Mouse (Mus musculus) CH12.LX (cell line): ENCODE results near the gene Otud3. TPM values are rescaled to one million over a fixed set of nuclear protein-coding genes. Genes with fewer than 3 reads are reported as not detected.
A peak's percentile ranks its signal among the peaks of the same experiment; 100 is the strongest.

ENCODE experiments used
- DNase-seq: peaks from one replicate; pipeline ENCODE4 v3.0.0-alpha.2; 2013; ENCODE audit errors: extremely low read depth
- H3K27ac ChIP-seq: 2 replicates; pipeline ENCODE4 v1.5.1; 2012; ENCODE audit warnings: low read depth, mild to moderate bottlenecking, control low read depth, moderate library complexity; ENCODE audit not compliant: insufficient read depth
- H3K27me3 ChIP-seq: replicated peaks from 2 replicates; pipeline ENCODE3; 2012; ENCODE audit warnings: inconsistent platforms
- H3K36me3 ChIP-seq, 2 experiments: replicated peaks in 1 of 2; 2 replicates each; pipeline versions ENCODE3 to v1.6.1; 2012; ENCODE audit warnings: inconsistent platforms in 1 of 2, low read length in 1 of 2, mild to moderate bottlenecking in 1 of 2, mixed read lengths in 1 of 2, moderate library complexity in 1 of 2; ENCODE audit not compliant: control insufficient read depth in 1 of 2, insufficient read depth in 1 of 2
- H3K4me1 ChIP-seq, 2 experiments: 2 replicates each; pipeline ENCODE4 v1.6.1; 2012; ENCODE audit warnings: inconsistent platforms in 1 of 2, moderate library complexity in 1 of 2; ENCODE audit not compliant: insufficient read depth in 2 of 2, control insufficient read depth in 1 of 2
- H3K4me2 ChIP-seq: 2 replicates; pipeline ENCODE4 v1.6.1; 2012; ENCODE audit warnings: low read depth, mild to moderate bottlenecking, control low read depth; ENCODE audit not compliant: poor library complexity, insufficient read depth, severe bottlenecking
- H3K4me3 ChIP-seq, 3 experiments: fragments of 150-350 bp in 1 of 3; sonication (generic) in 1 of 3; replicated peaks in 1 of 3; 2 replicates each; pipeline versions ENCODE3 to v1.5.1; 2011 to 2012; ENCODE audit warnings: low read depth in 2 of 3, low read length in 2 of 3, mild to moderate bottlenecking in 2 of 3, moderate library complexity in 2 of 3, control low read depth in 1 of 3, improper control_type of control experiment in 1 of 3, inconsistent platforms in 1 of 3, mixed read lengths in 1 of 3; ENCODE audit not compliant: poor library complexity in 1 of 3
- H3K79me2 ChIP-seq: replicated peaks from 2 replicates; pipeline ENCODE4 v1.6.1; 2012; ENCODE audit warnings: mild to moderate bottlenecking, moderate library complexity; ENCODE audit not compliant: control insufficient read depth, poor library complexity, insufficient read depth, severe bottlenecking; ENCODE audit errors: extremely low read depth
- H3K9ac ChIP-seq: 2 replicates; pipeline ENCODE4 v1.6.1; 2012; ENCODE audit warnings: low read depth, mild to moderate bottlenecking, control low read depth, moderate library complexity; ENCODE audit not compliant: insufficient read depth
- H3K9me3 ChIP-seq: replicated peaks from 2 replicates; pipeline ENCODE3; 2012; ENCODE audit warnings: low read length, inconsistent platforms, mixed read lengths
- BHLHE40 ChIP-seq: IDR thresholded peaks from 2 replicates; pipeline ENCODE4 v1.6.1; 2011; ENCODE audit warnings: mild to moderate bottlenecking, low read depth, low read length, improper control_type of control experiment
- CHD1 ChIP-seq: IDR thresholded peaks from 2 replicates; pipeline ENCODE4 v1.6.1; 2012; ENCODE audit warnings: low read depth, low read length, improper control_type of control experiment, inconsistent platforms
- CHD2 ChIP-seq: IDR thresholded peaks from 2 replicates; pipeline ENCODE4 v1.6.1; 2011; ENCODE audit warnings: low read length, improper control_type of control experiment
- CTCF ChIP-seq, 2 experiments: IDR thresholded peaks in 1 of 2; conservative IDR thresholded peaks in 1 of 2; 2 replicates each; pipeline ENCODE4 v1.5.1; 2011 to 2012; ENCODE audit warnings: low read depth in 2 of 2, low read length in 2 of 2, improper control_type of control experiment in 1 of 2, inconsistent platforms in 1 of 2, mild to moderate bottlenecking in 1 of 2, moderate library complexity in 1 of 2
- ELF1 ChIP-seq: IDR thresholded peaks from 2 replicates; pipeline ENCODE4 v1.6.1; 2014; ENCODE audit warnings: low read depth, mild to moderate bottlenecking, inconsistent platforms, low read length, improper control_type of control experiment
- EP300 ChIP-seq: IDR thresholded peaks from 2 replicates; pipeline ENCODE4 v1.6.1; 2011; ENCODE audit warnings: low read length, improper control_type of control experiment
- ETS1 ChIP-seq: conservative IDR thresholded peaks from 2 replicates; pipeline ENCODE4 v1.6.1; 2012; ENCODE audit warnings: low read depth, mild to moderate bottlenecking, inconsistent platforms, low read length, improper control_type of control experiment, moderate library complexity
- IRF4 ChIP-seq: IDR thresholded peaks from 2 replicates; pipeline ENCODE4 v1.6.1; 2014; ENCODE audit warnings: low read depth, mild to moderate bottlenecking, inconsistent platforms, low read length, improper control_type of control experiment
- JUN ChIP-seq: IDR thresholded peaks from 2 replicates; pipeline ENCODE4 v1.6.1; 2011; ENCODE audit warnings: low read depth, mild to moderate bottlenecking, low read length, improper control_type of control experiment, moderate library complexity; ENCODE audit not compliant: insufficient read depth
- JUND ChIP-seq: conservative IDR thresholded peaks from 2 replicates; pipeline ENCODE4 v1.6.1; 2011; ENCODE audit warnings: low read depth, low read length, improper control_type of control experiment
- KAT2A ChIP-seq: IDR thresholded peaks from 2 replicates; pipeline ENCODE4 v1.6.1; 2012; ENCODE audit warnings: low read length, improper control_type of control experiment, inconsistent platforms; ENCODE audit not compliant: insufficient replicate concordance
- MAFK ChIP-seq: IDR thresholded peaks from 2 replicates; pipeline ENCODE4 v1.6.1; 2011; ENCODE audit warnings: low read length, improper control_type of control experiment; ENCODE audit not compliant: insufficient replicate concordance
- MAX ChIP-seq: IDR thresholded peaks from 2 replicates; pipeline ENCODE4 v1.6.1; 2011; ENCODE audit warnings: low read length, improper control_type of control experiment
- MAZ ChIP-seq: IDR thresholded peaks from 2 replicates; pipeline ENCODE4 v1.6.1; 2012; ENCODE audit warnings: low read depth, mild to moderate bottlenecking, inconsistent platforms, low read length, improper control_type of control experiment, moderate library complexity
- MEF2A ChIP-seq: IDR thresholded peaks from 2 replicates; pipeline ENCODE4 v1.6.1; 2014; ENCODE audit warnings: low read depth, mild to moderate bottlenecking, inconsistent platforms, low read length, improper control_type of control experiment, borderline replicate concordance
- MXI1 ChIP-seq: IDR thresholded peaks from 2 replicates; pipeline ENCODE4 v1.6.1; 2011; ENCODE audit warnings: mild to moderate bottlenecking, low read depth, low read length, improper control_type of control experiment
- MYC ChIP-seq: IDR thresholded peaks from 2 replicates; pipeline ENCODE4 v1.6.1; 2011; ENCODE audit warnings: low read depth, mild to moderate bottlenecking, improper control_type of control experiment, low read length
- NRF1 ChIP-seq: IDR thresholded peaks from 2 replicates; pipeline ENCODE4 v1.6.1; 2014; ENCODE audit warnings: low read depth, mild to moderate bottlenecking, inconsistent platforms, low read length, improper control_type of control experiment, moderate library complexity
- POLR2A ChIP-seq: IDR thresholded peaks from 2 replicates; pipeline ENCODE4 v1.6.1; 2011; ENCODE audit warnings: low read depth, mild to moderate bottlenecking, improper control_type of control experiment, low read length
- POLR2AphosphoS2 ChIP-seq: IDR thresholded peaks from 2 replicates; pipeline ENCODE4 v1.6.1; 2011; ENCODE audit warnings: low read depth, low read length, improper control_type of control experiment
- RAD21 ChIP-seq: IDR thresholded peaks from 2 replicates; pipeline ENCODE4 v1.6.1; 2011; ENCODE audit warnings: low read depth, mild to moderate bottlenecking, low read length, improper control_type of control experiment, moderate library complexity
- RCOR1 ChIP-seq: conservative IDR thresholded peaks from 2 replicates; pipeline ENCODE4 v1.6.1; 2012; ENCODE audit warnings: low read depth, mild to moderate bottlenecking, inconsistent platforms, low read length, improper control_type of control experiment
- SIN3A ChIP-seq: IDR thresholded peaks from 2 replicates; pipeline ENCODE4 v1.6.1; 2012; ENCODE audit warnings: low read length, improper control_type of control experiment, inconsistent platforms
- SMC3 ChIP-seq: IDR thresholded peaks from 2 replicates; pipeline ENCODE4 v1.6.1; 2011; ENCODE audit warnings: low read depth, low read length, improper control_type of control experiment
- TBP ChIP-seq: conservative IDR thresholded peaks from 2 replicates; pipeline ENCODE4 v1.6.1; 2011; ENCODE audit warnings: low read depth, low read length, improper control_type of control experiment
- TCF12 ChIP-seq: IDR thresholded peaks from 2 replicates; pipeline ENCODE4 v1.6.1; 2014; ENCODE audit warnings: low read depth, mild to moderate bottlenecking, inconsistent platforms, low read length, improper control_type of control experiment
- UBTF ChIP-seq: IDR thresholded peaks from 2 replicates; pipeline ENCODE4 v1.6.1; 2012; ENCODE audit warnings: low read depth, mild to moderate bottlenecking, inconsistent platforms, low read length, improper control_type of control experiment, moderate library complexity
- ZC3H11A ChIP-seq: IDR thresholded peaks from 2 replicates; pipeline ENCODE4 v1.6.1; 2012; ENCODE audit warnings: low read depth, mild to moderate bottlenecking, inconsistent platforms, low read length, improper control_type of control experiment
- ZKSCAN1 ChIP-seq: IDR thresholded peaks from 2 replicates; pipeline ENCODE4 v1.6.1; 2012; ENCODE audit warnings: low read depth, inconsistent platforms, low read length, improper control_type of control experiment, borderline replicate concordance
- ZMIZ1 ChIP-seq: IDR thresholded peaks from 2 replicates; pipeline ENCODE4 v1.6.1; 2012; ENCODE audit warnings: low read depth, mild to moderate bottlenecking, inconsistent platforms, low read length, improper control_type of control experiment
- ZNF384 ChIP-seq: IDR thresholded peaks from 2 replicates; pipeline ENCODE4 v1.6.1; 2012; ENCODE audit warnings: low read depth, low read length, improper control_type of control experiment, inconsistent platforms
- dilution Hi-C: fragments of 300-500 bp; cut with MboI; formaldehyde crosslinking; loops from 2 replicates; pipeline ENCODE4 v1.14.3; 2020; ENCODE audit warnings: low sequenced_read_pairs; ENCODE audit not compliant: extremely low pct_unique_long_range_greater_than_20kb, extremely low pct_ligation_motif_present
- in situ Hi-C: fragments of 300-500 bp; cut with MboI; formaldehyde crosslinking; loops from 3 replicates; pipeline ENCODE4 v1.14.3; 2019; ENCODE audit warnings: low sequenced_read_pairs, low pct_ligation_motif_present, low pct_unique_long_range_greater_than_20kb, mixed read lengths
- polyA plus RNA-seq: library from polyadenylated mRNA; unstranded; fragments of >175 nt; gene quantifications from 2 replicates; pipeline ENCODE4 v1.2.1, GENCODE M21; 2012; ENCODE audit warnings: low read depth; ENCODE audit not compliant: insufficient read length
- total RNA-seq, 2 experiments: library from RNA; depleted of rRNA; stranded (reverse); fragments of 300-350 nt in 1 of 2; fragments of >200 nt in 1 of 2; gene quantifications; 2 replicates each; pipeline ENCODE4 v1.2.3; 2012 to 2014

The Otud3 gene
- total and polyA plus RNA-seq, 3 experiments = 3.2 to 5.5 (median 5.4) TPM

DNA sequence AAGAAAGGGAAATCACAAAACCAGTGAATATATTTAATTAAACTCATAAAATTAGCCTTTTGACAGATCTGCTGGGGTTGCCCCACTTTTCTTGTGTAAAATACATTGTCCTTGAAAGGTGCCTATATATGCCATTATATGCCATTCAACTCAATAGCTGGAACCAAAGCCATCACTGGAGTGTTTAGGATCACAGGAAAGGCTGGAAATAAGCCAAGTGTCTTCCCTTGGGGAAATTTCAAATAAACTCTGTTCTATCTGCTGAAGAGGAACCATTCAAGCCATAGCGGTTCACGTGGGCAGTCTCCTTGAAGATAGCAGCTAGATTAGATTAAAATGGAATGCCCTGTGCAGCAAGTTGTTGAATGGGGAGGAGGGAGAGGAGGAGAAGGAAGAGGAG is 11.8 kb upstream of the Otud3 start:
- in situ Hi-C loops (loop anchor here (10.0 kb wide), 1 partner anchor 149 kb away; the partner anchor contains the start of gene Htr6), dilution Hi-C loops (no loop called here)
- Histone ChIP-seq H3K27me3 (peaks cover 3% of the 10 kb centered on the region), H3K9ac (no peak overlapping the region), H3K36me3 (no peaks in the 10 kb centered on the region), H3K9me3 (no peaks in the 10 kb centered on the region), H3K4me2 (no peak overlapping the region), H3K27ac (no peak overlapping the region), H3K4me3 (no peak overlapping the region), H3K4me1 (peaks cover 9 to 17% of the 10 kb centered on the region in 2 experiments), H3K79me2 (no peaks in the 10 kb centered on the region)
- no peak for DNase-seq
- no peak for TF ChIP-seq JUN
- no peak for TF ChIP-seq RCOR1
- no peak for TF ChIP-seq IRF4
- no peak for TF ChIP-seq MEF2A
- no peak for TF ChIP-seq ZMIZ1
- TF ChIP-seq SMC3 = no peak
- TF ChIP-seq ZNF384 = no peak
- TF ChIP-seq ZC3H11A = no peak
- no peak for TF ChIP-seq CTCF (conservative IDR thresholded peaks at IDR 0.05 in 1 of 2, IDR thresholded peaks at IDR 0.05 in 1 of 2; ENCODE audit: low read depth in 2 of 2, low read length in 2 of 2)
- TF ChIP-seq, all 38 proteins: peak for 0

DNA sequence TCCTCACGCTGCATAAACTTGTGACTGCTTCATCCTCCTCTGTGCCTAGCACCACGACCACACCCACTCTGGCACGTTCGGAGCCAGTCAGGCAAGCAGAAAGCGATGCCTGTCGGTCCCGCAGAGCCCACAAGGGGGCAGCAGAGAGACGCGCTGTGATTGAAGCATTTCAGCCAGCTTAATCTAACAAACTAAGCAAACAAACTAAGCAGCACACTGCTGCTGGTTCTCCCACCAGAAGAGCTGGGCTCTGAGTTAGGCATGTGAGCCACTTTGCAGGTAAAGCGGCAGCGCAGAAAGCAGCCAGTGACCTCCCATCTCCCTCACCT is 8.3 kb upstream of the Otud3 start:
- dilution Hi-C loops = no loop called here
- H3K36me3 ChIP-seq = no peaks in the 10 kb centered on the region
- H3K9me3 ChIP-seq = peaks cover 6% of the 10 kb centered on the region
- peaks cover 3 to 10% of the 10 kb centered on the region in 2 experiments; a peak in 3 of 4 replicates for H3K4me1 ChIP-seq
- in situ Hi-C loops = loop anchor here (10.0 kb wide), 1 partner anchor 153 kb away; the partner anchor contains the start of gene Htr6
- no peak overlapping the region for H3K4me3 ChIP-seq
- no peak overlapping the region for H3K9ac ChIP-seq
- peaks cover 13% of the 10 kb centered on the region for H3K27me3 ChIP-seq
- H3K79me2 ChIP-seq = no peaks in the 10 kb centered on the region
- H3K4me2 ChIP-seq = 0 out of 2 replicates have a peak overlapping the region, but pooled peaks have one; percentile 8
- no peak overlapping the region for H3K27ac ChIP-seq
- peak; percentile 87 for DNase-seq
- TF ChIP-seq CTCF (conservative IDR thresholded peaks at IDR 0.05 in 1 of 2, IDR thresholded peaks at IDR 0.05 in 1 of 2; ENCODE audit: low read depth in 2 of 2, low read length in 2 of 2) (peak; percentile 95 to 97), JUND (no peak), ZMIZ1 (no peak), SIN3A (0 out of 2 replicates have a peak, but pooled peaks have one; percentile 27), ZNF384 (no peak), JUN (no peak), IRF4 (peak; percentile 22; the same call in 1 of the 2 replicates), NRF1 (0 out of 2 replicates have a peak, but pooled peaks have one; percentile 11), ETS1 (no peak), MEF2A (0 out of 2 replicates have a peak, but pooled peaks have one; percentile 35), CHD1 (no peak), MAZ (no peak), MYC (0 out of 2 replicates have a peak, but pooled peaks have one; percentile 12), RCOR1 (no peak), BHLHE40 (peak; percentile 95), KAT2A (no peak), UBTF (no peak), CHD2 (no peak), TBP (no peak), MAFK (no peak), EP300 (no peak), TCF12 (no peak), ZKSCAN1 (no peak), POLR2AphosphoS2 (no peak), ZC3H11A (peak; percentile 70), MAX (no peak), POLR2A (no peak), RAD21 (peak; percentile 95), MXI1 (peak; percentile 72; the same call in 1 of the 2 replicates), ELF1 (peak; percentile 29; the same call in 1 of the 2 replicates)
